Mouse (Mus musculus) cerebellum, adult 2 months (tissue): ENCODE results near the gene Vmn2r68. TPM values are rescaled to one million over a fixed set of nuclear protein-coding genes. Genes with fewer than 3 reads are reported as not detected.

Experiments
- DNase-seq, 2 experiments: peaks; one replicate each; pipeline ENCODE4 v3.0.0; 2021
- H3K27ac ChIP-seq: fragments of 200-500 bp; 2 replicates; pipeline ENCODE4 v1.5.1; 2012; ENCODE audit warnings: low read length, control low read depth, inconsistent platforms; ENCODE audit not compliant: insufficient read depth
- H3K27me3 ChIP-seq: fragments of 200-500 bp; 2 replicates; pipeline ENCODE4 v1.6.1; 2012; ENCODE audit warnings: inconsistent platforms, mild to moderate bottlenecking, low read length, moderate library complexity; ENCODE audit not compliant: control insufficient read depth, insufficient read depth
- H3K4me1 ChIP-seq: fragments of 200-500 bp; 2 replicates; pipeline ENCODE4 v1.6.1; 2011; ENCODE audit warnings: low read length; ENCODE audit not compliant: control insufficient read depth, insufficient read depth
- H3K4me3 ChIP-seq: fragments of 200-500 bp; replicated peaks from 2 replicates; pipeline ENCODE3; 2011; ENCODE audit warnings: mild to moderate bottlenecking, low read depth, low read length, control low read depth; ENCODE audit not compliant: insufficient read depth
- CTCF ChIP-seq: fragments of 200-500 bp; IDR thresholded peaks from 2 replicates; pipeline ENCODE4 v1.5.1; 2011; ENCODE audit warnings: low read depth, mild to moderate bottlenecking, control low read depth, low read length, moderate library complexity, borderline replicate concordance; ENCODE audit not compliant: insufficient read depth
- POLR2A ChIP-seq: fragments of 200-500 bp; IDR thresholded peaks from 2 replicates; pipeline ENCODE4 v1.6.1; 2011; ENCODE audit warnings: low read length, control low read depth, borderline replicate concordance; ENCODE audit not compliant: insufficient read depth
- polyA plus RNA-seq: library from polyadenylated mRNA; depleted of rRNA; stranded (reverse); fragments of >200 nt; gene quantifications from 2 replicates; pipeline ENCODE4 v1.2.3, GENCODE M21; 2012; rRNA removed

Gene Vmn2r68
- polyA plus RNA-seq: not detected in 2 replicates

- Histone ChIP-seq H3K27ac (no peak within 1 kb of the TSS), H3K4me1 (no peaks in the 10 kb centered on the region), H3K4me3 (no peak within 1 kb of the TSS), H3K27me3 (no peaks in the 10 kb centered on the region)
- TF ChIP-seq POLR2A (no peak), CTCF (no peak)
- no peak for DNase-seq
Measured at GRCm38 (mm10) chr7:85237683-85238082, at the start of gene Vmn2r68. TSS of gene Vmn2r68 (minus strand) at chr7:85237783.

Other genes with a start within 250 kb of the Vmn2r68 start
- gene Vmn2r66, start 225.5 kb downstream of the Vmn2r68 start, polyA plus RNA-seq: not detected in 2 replicates
- gene Vmn2r67, start 81.8 kb downstream of the Vmn2r68 start, polyA plus RNA-seq: not detected in 2 replicates
- gene Vmn2r69, start 178.1 kb upstream of the Vmn2r68 start, polyA plus RNA-seq: not detected in 2 replicates